Mouse (Mus musculus): ENCODE data around the gene Rlf.
"Not testable (repeated sequence)": the region's sequence is repeated elsewhere in the genome, so short reads cannot be mapped to it uniquely, and the experiment has no call there.

The Rlf gene

DNA sequence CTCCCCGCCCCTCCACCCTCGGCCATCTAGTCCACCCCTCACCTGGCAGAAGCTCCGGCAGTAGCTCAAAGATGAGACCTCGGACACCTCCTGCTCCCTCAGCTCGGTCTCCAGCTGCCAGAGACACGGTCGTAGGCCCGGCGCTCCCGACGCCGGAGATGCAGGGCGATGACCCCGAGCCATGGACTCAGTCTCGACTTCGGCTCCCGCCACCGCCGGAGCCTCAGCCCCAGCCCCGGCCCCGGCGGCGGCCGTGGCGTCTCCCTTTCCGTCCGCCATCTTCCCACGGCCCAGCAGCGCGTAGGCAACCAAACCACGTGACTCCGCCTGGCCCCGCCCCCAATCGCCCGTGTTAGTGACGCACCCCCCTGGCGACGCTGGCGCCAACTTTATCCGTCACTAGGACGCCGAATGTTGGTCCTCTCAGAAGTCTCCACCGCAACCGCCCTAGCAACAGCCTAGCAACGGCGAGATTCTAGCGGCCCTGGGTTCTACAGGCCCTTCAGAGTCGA, at the start of gene Rlf:
Rlf (minus strand) TSS at position 292 of the 512 bp plus-strand sequence.
- in situ Hi-C loops (cut with MboI) = no loop called here

DNA sequence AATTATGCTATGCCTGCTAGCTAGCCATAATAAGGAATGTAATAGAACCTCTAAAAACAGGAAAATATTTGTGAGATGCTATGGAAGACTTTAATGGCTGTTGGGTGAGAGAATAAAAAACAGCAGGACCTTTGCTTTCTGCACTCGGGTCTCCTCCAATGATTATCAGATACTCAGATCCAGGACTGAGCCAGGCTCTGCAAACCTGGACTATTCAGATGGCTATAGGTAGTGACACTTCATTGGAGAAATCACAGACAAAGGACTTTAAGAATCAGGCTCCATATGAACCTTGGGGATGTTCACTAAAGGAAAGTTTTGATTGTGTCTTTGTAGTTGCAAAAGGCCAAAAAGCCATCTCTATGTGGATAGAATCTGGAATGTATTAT, 26.7 kb upstream of the Rlf start:
- in situ Hi-C loops (cut with MboI) = no loop called here

DNA sequence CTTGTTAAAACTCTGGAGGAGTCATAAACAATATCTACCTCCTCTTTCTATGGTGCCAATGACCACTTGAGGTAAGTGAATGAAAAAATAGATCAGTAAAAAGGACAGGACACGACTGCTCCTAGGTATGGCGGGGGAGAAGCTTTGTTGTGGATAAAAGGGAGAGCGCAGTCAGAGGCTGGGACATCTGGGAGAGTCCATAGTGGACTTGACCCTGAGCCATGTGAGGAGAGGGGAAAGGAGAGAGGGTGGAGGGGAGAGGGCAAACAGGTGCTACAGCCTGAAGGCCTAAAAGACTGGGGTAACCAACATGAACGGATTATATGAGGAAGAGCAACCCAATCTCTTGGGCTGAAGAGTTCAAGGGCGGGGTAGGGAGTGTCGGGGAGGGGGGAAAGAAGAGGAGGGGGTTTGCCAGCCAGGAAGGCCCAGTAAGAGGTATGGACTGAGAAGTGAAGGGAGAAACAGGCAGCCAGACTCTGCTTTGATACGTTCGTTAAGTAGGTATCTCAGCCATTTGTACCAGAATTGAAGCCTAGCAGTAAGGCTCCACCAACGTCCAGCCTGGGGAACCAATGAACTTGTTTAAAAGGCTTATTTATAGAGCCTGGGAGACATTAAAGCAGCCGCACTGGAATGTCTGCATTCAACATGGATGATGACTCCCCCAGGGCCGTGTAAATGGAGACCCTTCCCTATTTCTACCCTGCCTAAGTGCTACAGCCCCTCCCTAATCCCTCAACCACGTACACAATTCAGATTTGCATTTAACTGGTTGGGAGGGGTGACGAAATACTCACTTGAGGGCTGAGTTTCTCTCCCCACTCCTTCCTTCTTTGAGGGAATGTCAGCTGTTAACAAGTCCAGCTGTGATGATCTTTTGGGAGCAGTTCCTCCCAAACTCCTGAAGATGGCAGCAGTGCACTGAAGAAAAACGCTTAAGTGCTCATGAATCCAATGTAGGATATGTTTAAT, 26.0 kb upstream of the Rlf start:
- in situ Hi-C loops (cut with MboI) = no loop called here

DNA sequence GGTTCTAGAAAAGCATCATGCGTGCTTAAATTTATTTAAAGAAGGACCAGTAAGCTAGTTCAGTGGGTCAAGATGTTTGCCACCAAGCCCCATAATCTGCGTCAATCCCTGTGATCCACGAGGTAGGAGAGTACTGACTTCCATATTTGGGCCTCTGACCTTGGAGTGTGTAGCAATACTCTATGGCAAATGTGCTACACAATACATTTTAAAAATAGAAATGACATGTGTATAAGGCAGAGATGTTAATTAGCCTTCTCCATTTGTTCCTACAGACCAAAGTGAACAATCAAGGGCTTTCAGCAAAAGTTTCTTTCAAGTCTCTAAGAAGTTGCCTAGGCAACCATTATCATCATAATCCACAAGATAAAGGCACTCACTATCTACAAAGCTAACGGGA, 25.0 kb upstream of the Rlf start:
- in situ Hi-C loops (cut with MboI) = no loop called here

DNA sequence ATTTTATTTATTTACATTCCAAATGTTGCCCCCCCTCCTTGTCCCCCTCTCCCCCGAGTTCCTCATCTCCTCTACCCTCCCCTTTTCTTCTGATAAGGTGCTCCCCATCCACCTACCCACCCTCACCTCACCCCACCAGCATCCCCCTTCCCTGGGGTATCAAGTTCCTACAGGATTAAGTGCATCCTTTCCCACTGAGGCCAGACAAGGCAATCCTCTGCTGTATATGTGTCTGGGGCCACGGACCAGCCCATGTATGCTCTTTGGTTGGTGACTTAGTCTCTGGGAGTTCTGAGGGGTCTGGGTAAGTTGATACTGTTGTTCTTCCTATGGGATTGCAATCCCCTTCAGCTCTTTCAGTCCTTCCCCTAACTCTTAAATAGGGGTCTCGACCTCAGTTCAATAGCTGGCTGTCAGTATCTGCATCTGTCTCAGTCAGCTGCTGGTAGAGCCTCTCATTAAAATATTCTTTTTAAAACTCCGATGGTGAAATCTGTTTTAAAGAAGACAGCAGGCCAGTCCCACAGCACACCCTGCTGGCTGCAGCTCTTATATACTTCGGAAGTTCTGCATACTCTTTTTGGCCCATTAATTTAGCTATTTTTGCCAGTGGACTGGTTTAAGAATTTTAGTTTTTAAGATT, 17.0 kb upstream of the Rlf start:
- in situ Hi-C loops (cut with MboI) = no loop called here

DNA sequence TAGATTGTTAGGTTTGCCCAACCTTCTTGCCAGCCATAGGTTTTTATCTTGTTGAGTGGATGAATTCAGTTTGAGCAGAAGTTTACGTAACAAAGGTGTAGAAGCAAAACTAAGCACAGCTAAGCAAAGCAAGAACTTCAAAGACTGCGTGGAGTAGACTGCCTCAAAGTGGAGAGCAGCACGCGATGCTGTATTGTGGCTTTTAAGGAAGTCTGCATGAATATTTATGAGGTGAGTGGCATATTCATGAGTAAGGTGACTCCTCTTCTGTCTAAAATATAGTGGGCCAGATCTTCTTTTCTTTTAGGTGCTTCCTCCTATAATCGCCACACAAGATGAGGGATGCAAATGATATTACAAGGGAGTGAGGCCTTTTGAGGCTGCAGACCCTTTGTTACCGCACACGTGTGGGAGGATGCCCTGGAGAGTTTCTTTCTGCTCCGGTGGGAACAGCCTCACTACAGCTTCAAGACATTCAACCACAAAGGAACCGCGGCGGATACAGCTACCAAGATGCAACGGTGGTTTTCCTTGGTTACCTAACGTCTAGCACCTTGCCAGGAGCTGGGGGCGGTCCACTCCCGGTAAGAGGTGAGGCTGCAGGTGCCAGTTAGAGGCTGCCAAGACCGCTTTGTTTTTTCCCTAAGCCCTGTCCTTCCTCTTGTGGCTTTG, 16.2 kb upstream of the Rlf start:
- in situ Hi-C loops (cut with MboI) = no loop called here

DNA sequence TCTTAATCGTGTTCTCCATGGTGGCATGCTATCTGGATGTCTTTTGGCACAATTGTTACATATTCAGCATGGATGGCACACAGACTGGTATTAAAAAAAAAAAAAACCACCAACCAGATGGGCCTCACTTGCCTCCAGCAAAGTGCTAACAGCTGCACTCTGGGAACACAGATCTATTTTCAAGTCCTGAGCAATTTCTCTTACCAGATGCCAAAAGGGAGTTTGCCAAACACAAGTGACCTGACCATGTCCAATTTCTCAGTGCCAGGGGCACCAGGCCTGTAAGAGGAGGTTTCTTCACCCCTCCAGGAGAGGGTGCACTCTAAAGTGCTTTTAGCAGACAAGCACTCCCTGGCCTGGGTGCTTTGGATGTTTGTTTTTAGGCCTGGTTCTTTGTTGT, 12.2 kb upstream of the Rlf start:
- in situ Hi-C loops (cut with MboI) = no loop called here

DNA sequence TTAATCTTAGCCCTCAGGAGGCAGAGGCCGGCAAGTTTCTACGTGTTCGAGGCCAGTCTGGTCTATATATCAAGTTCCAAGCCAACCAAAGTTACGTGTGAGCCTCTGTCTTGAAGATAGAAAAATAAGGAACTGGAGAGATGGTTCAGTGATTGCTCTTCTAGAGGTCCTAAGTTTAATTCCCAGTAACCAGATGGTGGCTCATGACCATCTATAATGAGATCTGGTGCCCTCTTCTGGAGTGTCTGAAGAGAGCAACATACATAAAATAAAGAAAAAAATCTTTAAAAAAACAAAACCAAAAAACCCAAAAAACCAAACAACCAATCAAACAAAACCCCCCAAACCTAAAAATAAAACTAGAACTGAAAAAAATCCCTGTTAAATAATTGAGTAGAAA, 10.3 kb upstream of the Rlf start:
- in situ Hi-C loops (cut with MboI) = no loop called here

DNA sequence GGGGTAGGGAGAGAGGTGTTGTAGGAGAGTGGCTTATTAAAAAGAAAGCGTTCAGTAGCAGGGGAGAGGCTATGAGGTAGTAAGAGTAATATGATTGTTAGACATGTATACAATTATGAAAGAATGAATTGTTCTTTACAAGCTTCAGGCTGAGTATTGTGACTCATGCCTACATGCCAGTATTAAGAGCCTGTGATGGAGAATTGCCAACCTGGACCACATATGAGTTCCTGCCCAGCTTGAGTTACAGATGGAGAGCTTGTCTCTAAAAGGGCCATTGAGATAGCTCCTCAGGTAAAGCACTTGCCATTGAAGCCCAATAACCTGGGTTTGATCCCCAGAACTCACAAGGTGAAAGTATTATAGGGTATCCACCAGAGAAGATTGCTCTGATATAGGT, 8.3 kb upstream of the Rlf start:
- in situ Hi-C loops (cut with MboI) = no loop called here

DNA sequence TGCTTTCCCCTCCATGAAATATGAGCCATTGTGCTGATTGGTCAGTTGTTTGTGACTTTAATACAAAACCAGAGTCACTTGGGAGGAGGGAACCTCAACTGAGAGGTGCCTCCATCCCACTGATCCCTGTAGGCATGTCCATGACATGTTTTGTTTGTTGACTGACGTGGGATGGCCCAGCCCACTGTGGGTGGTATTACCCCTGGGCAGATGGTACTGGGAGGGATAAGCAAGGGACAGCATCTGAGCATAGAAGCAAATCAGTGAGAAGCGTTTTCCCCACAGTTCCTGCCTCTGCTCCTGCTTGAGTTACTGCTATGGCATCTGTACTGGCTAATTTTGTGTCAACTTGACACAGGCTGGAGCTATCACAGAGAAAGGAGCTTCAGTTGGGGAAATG, 1.3 kb upstream of the Rlf start:
- in situ Hi-C loops (cut with MboI) = no loop called here

DNA sequence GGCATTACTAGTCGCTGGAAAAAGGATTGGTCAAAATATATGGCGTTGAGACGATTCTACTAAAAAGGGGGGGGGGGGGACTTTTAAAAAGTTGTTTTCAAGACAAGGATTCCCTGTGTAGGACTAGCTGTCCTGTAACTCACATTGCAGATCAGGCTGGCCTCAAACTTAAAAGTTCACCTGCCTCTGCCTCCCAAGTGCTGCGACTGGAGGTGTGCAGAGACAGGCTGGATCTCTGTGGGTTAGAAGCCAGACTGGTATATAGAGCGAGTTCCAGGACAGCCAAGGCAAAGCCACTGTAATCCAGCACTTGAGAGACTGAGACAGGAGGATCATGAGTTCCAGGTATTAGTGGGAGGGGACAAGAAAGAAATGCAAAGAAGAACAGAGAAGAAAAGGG, 605 bp upstream of the Rlf start:
- in situ Hi-C loops (cut with MboI) = no loop called here

DNA sequence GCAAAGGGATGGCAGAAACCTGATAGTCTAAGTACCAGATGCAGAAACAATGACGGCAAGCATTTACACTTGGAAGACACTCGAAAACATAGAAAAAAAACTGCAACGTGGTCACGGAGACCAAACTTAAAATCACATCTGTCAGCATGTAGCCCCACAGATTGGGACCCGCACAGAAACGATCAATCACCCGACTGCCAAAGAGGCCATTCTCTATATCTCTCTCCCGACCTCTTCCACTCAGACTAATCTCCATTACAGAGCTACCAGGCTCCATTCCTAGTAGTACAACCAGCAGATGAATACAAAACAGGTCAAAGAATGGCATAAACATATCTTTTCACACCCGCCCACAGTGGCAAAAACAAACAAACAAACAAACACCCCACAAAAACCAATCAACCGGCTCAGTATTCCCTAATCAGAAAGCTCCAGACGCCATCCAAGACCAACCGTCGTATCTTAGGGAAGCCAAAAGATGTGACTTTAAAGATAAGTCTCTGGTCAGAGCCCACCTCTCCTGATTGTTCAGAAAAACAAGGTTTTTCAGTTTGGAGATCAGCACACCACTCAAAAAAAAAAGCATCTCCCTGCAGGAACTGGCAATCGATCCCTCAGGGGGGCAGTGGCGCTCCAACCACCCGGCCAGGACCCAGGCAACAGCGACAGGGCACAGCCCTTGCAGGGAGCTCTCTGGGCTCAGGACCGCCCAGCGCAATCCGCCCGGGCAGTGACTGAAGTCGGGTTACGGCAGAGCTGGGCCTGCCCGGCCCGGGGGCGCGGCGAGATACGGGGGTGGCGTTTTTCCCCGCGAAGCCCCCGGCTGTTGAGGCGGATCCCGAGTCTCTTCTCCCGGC, 720 bp downstream of the Rlf start:
- in situ Hi-C loops (cut with MboI) = no loop called here

DNA sequence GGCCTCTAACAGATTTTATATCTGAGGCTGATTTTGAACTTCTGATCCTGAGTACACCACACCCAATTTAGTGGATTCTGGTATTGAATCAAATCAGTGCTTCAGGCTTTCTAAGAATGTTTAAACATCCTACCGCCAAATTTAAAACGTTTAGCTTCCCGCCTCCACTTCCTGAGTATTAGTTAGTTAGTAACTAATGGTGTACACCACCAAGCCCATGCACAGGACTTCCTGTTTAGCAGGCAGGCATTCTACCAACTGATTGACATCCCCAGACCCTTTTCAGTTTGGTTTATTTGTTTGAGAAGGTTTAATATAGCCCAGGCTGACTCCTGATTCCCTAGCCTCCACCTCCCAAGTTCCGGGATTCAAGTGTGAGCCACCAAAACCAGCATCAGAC, 6.0 kb downstream of the Rlf start:
- in situ Hi-C loops (cut with MboI) = no loop called here

DNA sequence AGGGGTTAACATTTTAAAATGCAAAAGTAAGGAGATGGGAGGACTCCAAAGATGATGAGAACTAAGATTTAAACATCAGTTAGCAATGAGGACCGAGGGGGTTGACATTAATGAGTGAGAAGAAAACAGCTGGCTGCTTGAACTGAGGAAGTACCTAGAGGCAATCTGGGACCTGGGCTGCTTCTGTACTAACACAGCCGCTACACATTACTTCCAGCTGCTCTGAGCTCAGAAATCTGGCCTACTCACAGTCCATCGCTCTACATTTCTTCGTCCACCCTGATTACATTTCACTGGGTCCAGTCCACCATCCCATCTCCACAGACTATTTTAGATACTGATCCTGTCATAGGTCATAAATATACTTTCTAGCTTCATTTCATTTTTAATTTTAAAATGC, 17.0 kb downstream of the Rlf start:
- in situ Hi-C loops (cut with MboI) = no loop called here

DNA sequence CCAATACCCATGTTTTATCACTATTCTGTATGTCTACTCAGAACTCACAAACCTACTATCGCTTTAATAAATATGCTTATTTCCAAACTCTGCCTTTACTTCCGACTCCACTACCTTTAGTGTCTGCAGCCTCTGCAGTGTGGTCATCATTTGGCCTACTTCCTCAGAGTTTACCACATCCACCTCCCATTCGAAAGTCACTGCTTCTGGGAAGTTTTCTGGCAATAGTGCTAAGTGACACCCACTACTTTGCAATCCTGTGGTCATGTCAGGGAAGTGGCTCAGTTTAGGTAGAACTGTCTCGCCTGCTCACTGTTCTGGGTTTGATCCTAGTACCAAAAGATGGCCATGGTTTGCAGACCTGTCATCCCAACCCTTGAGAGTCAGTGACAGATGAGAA, 17.9 kb downstream of the Rlf start:
- in situ Hi-C loops (cut with MboI) = no loop called here

DNA sequence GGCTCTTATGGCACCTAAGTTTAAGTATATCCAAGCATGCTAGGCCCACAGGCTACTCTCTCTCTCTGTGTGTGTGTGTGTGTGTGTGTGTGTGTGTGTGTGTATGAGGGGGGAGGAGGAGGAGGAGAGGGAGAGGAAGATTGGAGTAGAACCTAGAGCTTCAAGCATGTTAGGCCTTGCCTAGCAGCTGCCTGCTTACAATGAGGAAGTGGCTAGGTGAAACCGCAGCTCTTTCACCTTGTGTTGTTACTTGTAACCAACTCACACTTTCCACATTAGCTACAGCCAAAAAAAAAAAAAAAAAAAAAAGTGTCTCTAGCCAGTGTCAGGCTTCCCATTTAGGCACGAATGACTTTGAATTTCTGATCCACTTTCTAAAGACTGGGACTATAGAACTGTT, 18.7 kb downstream of the Rlf start:
- in situ Hi-C loops (cut with MboI) = no loop called here

DNA sequence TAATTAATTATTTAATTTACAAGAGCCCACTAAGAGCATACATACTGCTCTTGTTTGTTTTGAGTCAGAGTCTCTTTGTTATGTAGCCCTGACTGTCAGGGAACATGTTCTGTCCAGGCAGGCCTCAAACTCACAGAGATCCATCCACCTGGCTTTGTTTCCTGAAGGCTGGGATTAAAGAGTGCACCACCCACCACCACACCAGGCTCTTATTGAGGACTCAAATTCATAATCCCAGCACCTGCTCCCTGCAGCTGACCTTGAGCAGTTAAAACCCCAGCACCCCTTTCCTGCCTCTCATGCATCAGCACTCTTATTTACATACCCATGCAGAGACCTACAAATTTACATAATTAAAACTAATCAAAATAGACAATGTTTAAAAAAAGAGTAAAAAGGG, 20.1 kb downstream of the Rlf start:
- in situ Hi-C loops (cut with MboI) = no loop called here

DNA sequence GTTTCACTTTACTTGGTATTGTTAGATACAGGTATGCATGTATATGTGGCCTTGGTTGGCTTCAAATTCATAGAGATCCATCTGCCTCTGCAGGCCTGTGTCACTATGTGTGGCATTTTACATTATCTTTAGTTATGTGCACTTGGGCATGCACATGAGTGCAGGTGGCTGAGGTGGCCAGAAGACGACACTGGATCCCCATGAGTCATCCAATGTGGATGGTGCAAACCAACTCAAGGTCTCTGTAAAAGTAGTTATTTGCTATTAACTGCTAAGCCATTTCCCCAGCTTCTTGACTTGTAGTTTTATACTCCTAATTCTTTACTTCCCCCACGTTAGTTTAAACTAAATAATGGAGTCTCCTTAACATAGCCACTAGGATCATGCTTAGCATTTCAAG, 22.6 kb downstream of the Rlf start:
- in situ Hi-C loops (cut with MboI) = no loop called here

DNA sequence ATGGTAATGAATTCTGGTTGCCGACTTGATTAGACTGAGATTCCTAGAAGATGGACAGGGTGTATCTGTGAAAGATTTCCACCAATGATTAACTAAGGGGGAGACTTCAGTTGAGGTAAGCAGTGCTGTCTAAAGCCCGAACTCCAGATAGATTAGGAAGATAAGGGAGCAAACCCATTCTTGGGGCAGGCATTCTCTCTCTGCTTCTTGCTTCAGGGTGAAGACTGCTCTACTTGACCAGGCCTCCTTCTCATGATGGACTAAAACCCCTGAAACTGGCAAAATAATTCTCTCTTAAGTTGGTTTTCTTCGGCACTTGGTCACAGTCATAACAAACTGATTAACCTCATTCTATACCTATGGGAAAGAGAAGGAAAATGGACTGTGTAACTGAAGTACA, 25.5 kb downstream of the Rlf start:
- in situ Hi-C loops (cut with MboI) = no loop called here

DNA sequence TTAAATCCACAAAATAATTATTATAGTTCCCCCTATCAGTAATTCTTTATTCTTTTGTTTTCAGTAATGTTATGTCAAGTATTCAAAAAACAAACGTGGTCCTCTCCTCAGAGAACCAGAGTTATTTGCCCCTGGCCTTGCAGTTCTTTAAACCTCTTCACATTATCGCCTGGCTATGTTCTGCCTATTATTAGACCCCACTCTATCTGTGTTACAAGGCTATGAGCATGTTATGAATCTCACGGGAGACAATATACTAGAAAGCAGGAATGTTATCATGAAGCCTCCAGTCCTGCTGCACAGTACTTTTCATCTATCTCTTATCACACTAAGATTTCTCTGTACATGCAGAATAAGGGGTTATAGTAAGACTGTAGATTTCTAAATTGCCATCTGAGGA, 35.2 kb downstream of the Rlf start:
- in situ Hi-C loops (cut with MboI) = no loop called here

DNA sequence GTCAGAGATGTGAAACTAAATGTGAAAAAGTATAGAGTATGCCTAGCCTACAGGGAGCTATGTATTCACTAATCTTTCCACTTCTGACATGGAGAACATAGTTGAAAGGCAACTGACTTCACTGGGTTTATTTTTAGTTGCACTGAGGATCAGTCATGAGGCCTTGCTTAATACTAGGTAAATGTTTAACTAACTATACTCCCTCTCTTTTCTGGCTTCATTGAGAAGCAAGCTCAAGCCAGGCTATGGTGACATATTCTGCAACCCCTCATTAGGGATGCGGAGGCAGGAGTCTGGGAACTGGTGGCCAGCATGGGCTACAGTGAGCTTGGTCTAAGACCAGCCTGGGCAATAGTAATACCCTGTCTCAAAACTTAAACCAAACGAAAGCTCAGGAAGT, 47.2 kb downstream of the Rlf start:
- in situ Hi-C loops (cut with MboI) = no loop called here

DNA sequence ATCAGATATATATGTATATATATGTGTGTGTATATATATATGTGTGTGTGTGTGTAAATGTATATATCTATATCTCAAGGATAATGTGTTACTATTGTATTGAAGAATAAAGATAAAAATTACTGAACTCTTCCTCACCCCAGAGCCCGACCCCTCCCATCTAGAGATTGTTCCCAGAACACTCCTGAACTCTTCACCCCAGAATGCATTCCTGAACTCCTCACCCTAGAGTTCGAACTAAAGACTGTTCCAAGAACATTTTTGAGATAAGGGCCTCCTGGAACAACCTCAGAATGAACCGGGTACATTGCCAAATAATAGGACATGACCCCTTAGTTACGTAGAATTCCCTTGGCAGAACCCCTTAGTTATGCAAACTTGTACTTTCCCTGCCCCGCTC, 48.2 kb downstream of the Rlf start:
- in situ Hi-C loops (cut with MboI) = not testable (repeated sequence)
